Mouse (Mus musculus) heart, adult 10 weeks (tissue): ENCODE results near the gene Mc1r. TPM values are rescaled to one million over a fixed set of nuclear protein-coding genes. Genes with fewer than 3 reads are reported as not detected.

Experiments
- polyA plus RNA-seq: library from polyadenylated mRNA; stranded (reverse); fragments of 350-450 nt; fragmentation: Illumina TruSeq; extraction: RNeasy Lipid Tissue Mini Kit (QIAGEN cat#74804); gene quantifications from one replicate; pipeline ENCODE4 v1.2.3, GENCODE M21; 2014; ENCODE audit warnings: low read depth, low replicate concordance

Mc1r gene
- not detected for polyA plus RNA-seq

GRCm38 (mm10) chr8:123406786-123407185, at the start of gene Mc1r:
Gene Mc1r (plus strand): TSS chr8:123407107.

GRCm38 (mm10) chr8:123373403-123374238, 33.3 kb upstream of the Mc1r start, which contains the start of gene Tcf25:
Gene Tcf25 (plus strand): TSS chr8:123373753.

GRCm38 (mm10) chr8:123411246-123411645, 4.3 kb downstream of the Mc1r start, which contains the start of gene Tubb3:
Gene Tubb3 (plus strand): TSS chr8:123411424.

GRCm38 (mm10) chr8:123423441-123423840, 16.5 kb downstream of the Mc1r start, which contains the start of gene Def8:
Gene Def8 (plus strand): TSS chr8:123423527.

Other genes starting within 250 kb of the Mc1r start
- 0.10 TPM for gene Sult5a1, start 248.8 kb upstream of the Mc1r start, polyA plus RNA-seq
- 50.5 TPM for gene Dpep1, start 220.9 kb upstream of the Mc1r start, polyA plus RNA-seq
- 67.3 TPM for gene Chmp1a, start 194.3 kb upstream of the Mc1r start, polyA plus RNA-seq
- gene Spata33, start 194.3 kb upstream of the Mc1r start, polyA plus RNA-seq, result 30.4 TPM
- gene Cdk10, start 182.3 kb upstream of the Mc1r start, polyA plus RNA-seq, result 32.9 TPM
- gene Spata2l, start 170.9 kb upstream of the Mc1r start, polyA plus RNA-seq, result 4.2 TPM
- 15.2 TPM for gene Zfp276, start 152.9 kb upstream of the Mc1r start, polyA plus RNA-seq
- gene Vps9d1, start 152.8 kb upstream of the Mc1r start, polyA plus RNA-seq, result 19.4 TPM
- 3.1 TPM for gene Fanca, start 88.5 kb upstream of the Mc1r start, polyA plus RNA-seq
- gene Spire2, start 74.4 kb upstream of the Mc1r start, polyA plus RNA-seq, result not detected
- 164 TPM for gene Tcf25, start 33.4 kb upstream of the Mc1r start, polyA plus RNA-seq
- 1.1 TPM for gene Tubb3, start 4.3 kb downstream of the Mc1r start, polyA plus RNA-seq
- gene Def8, start 16.4 kb downstream of the Mc1r start, polyA plus RNA-seq, result 50.7 TPM
- gene Afg3l1, start 70.8 kb downstream of the Mc1r start, polyA plus RNA-seq, result 36.9 TPM
- not detected for gene Dbndd1, start 108.4 kb downstream of the Mc1r start, polyA plus RNA-seq
- gene Gas8, start 111.7 kb downstream of the Mc1r start, polyA plus RNA-seq, result 6.7 TPM
- gene Rhou, start 246.8 kb downstream of the Mc1r start, polyA plus RNA-seq, result 5.7 TPM